Mouse (Mus musculus) cerebellum, adult 2 months (tissue): ENCODE data around the gene Acacb.

Source experiments
- CTCF ChIP-seq: fragments of 200-500 bp; IDR thresholded peaks from 2 replicates; pipeline ENCODE4 v1.5.1; 2011; ENCODE audit warnings: low read depth, mild to moderate bottlenecking, control low read depth, low read length, moderate library complexity, borderline replicate concordance; ENCODE audit not compliant: insufficient read depth
- POLR2A ChIP-seq: fragments of 200-500 bp; IDR thresholded peaks from 2 replicates; pipeline ENCODE4 v1.6.1; 2011; ENCODE audit warnings: low read length, control low read depth, borderline replicate concordance; ENCODE audit not compliant: insufficient read depth

DNA sequence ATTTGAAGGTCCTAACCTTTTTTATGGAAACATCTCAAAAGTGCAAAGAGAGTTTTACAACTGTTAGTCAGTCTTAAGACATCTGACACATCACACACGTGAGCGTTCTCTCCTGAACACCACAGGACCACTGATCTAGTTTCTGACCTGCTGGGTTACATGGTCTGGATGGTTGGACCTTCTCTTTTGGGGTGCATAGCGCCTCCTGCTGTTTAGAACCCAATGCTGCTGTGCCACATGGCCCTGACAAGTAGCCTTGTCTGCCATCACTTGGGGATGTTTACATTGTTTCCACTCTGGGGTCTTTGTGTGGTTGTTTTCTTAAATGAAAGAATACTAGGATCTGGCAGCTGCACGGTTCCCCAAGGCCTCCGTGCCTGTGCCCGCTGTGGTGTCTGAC, 33.0 kb upstream of the Acacb start:
- TF ChIP-seq CTCF (peak; percentile 40; the same call in 1 of the 2 replicates), POLR2A (no peak)
